Mouse (Mus musculus) midbrain, embryonic 16.5 days (tissue): ENCODE measurements around the gene Zc3h7b. TPM values are rescaled to one million over a fixed set of nuclear protein-coding genes. Genes with fewer than 3 reads are reported as not detected.

Experiments
- ATAC-seq: fragments of 200-750 bp; cut with Nextera tagmentation; 2 replicates; pipeline ENCODE4 v1.8.0; 2017; ENCODE audit warnings: moderate TSS enrichment
- H3K27ac ChIP-seq: fragments of 300-500 bp; sonication (generic); 2 replicates; pipeline ENCODE4 v1.5.1; 2014; ENCODE audit warnings: mild to moderate bottlenecking, low read length, mixed read lengths
- H3K27me3 ChIP-seq: fragments of 300-500 bp; sonication (generic); 2 replicates; pipeline ENCODE4 v1.6.1; 2014; ENCODE audit warnings: low read depth, low read length, mixed read lengths; ENCODE audit not compliant: control insufficient read depth, insufficient read depth
- H3K36me3 ChIP-seq: fragments of 300-500 bp; sonication (generic); 2 replicates; pipeline ENCODE4 v1.6.1; 2014; ENCODE audit warnings: mild to moderate bottlenecking, low read length, moderate library complexity, mixed read lengths; ENCODE audit not compliant: control insufficient read depth, insufficient read depth
- H3K4me1 ChIP-seq: fragments of 300-500 bp; sonication (generic); 2 replicates; pipeline ENCODE4 v1.6.1; 2014; ENCODE audit warnings: mild to moderate bottlenecking, low read length, mixed read lengths; ENCODE audit not compliant: control insufficient read depth, insufficient read depth
- H3K4me2 ChIP-seq: fragments of 300-500 bp; sonication (generic); 2 replicates; pipeline ENCODE4 v1.6.1; 2014; ENCODE audit warnings: mild to moderate bottlenecking, low read length, mixed read lengths
- H3K4me3 ChIP-seq: fragments of 300-500 bp; sonication (generic); 2 replicates; pipeline ENCODE4 v1.5.1; 2014; ENCODE audit warnings: low read depth, mild to moderate bottlenecking, low read length, moderate library complexity, mixed read lengths
- H3K9ac ChIP-seq: fragments of 300-500 bp; sonication (generic); 2 replicates; pipeline ENCODE4 v1.6.1; 2014; ENCODE audit warnings: low read depth, low read length, mixed read lengths
- H3K9me3 ChIP-seq: fragments of 300-500 bp; sonication (generic); replicated peaks from 2 replicates; pipeline ENCODE4 v1.6.1; 2014; ENCODE audit warnings: mild to moderate bottlenecking, low read length, mixed read lengths; ENCODE audit not compliant: control insufficient read depth, poor library complexity, severe bottlenecking
- WGBS: fragments of 180-500 bp; shearing (Covaris S2); extraction: QIAGEN DNeasy Blood & Tissue Kit; methylation state at CpG from one replicate; pipeline ENCODE4 v1.1.7; 2014; 5-methylcytosine and 5-hydroxymethylcytosine counted together
- polyA plus RNA-seq: library from polyadenylated mRNA; unstranded; fragments of >200 nt; fragmentation: Nextera tagmentation; extraction: Ambion mirVana; gene quantifications from 2 replicates; pipeline ENCODE4 v1.2.1, GENCODE M21; 2015

Gene Zc3h7b
- polyA plus RNA-seq, 1 experiment from 2014 or later = 54.2 TPM

- H3K4me2 ChIP-seq = no peak overlapping the region
- WGBS = 89% methylated on average over 20 of the region's 20 CpGs
- H3K27ac ChIP-seq = no peak overlapping the region
- H3K27me3 ChIP-seq = no peaks in the 10 kb centered on the region
- H3K9me3 ChIP-seq = no peaks in the 10 kb centered on the region
- no peak overlapping the region for H3K4me3 ChIP-seq
- peaks cover 58% of the 10 kb centered on the region for H3K36me3 ChIP-seq
- ATAC-seq = no peak
- no peak overlapping the region for H3K9ac ChIP-seq
- H3K4me1 ChIP-seq = no peaks in the 10 kb centered on the region
Measured at GRCm38 (mm10) chr15:81772431-81773120, 27.7 kb downstream of the Zc3h7b start.

- Histone ChIP-seq H3K27ac (no peak overlapping the region), H3K36me3 (peaks cover 69% of the 10 kb centered on the region), H3K4me1 (no peaks in the 10 kb centered on the region), H3K27me3 (no peaks in the 10 kb centered on the region), H3K4me2 (no peak overlapping the region), H3K9me3 (no peaks in the 10 kb centered on the region), H3K4me3 (no peak overlapping the region), H3K9ac (no peak overlapping the region)
- WGBS = 92% methylated on average over 15 of the region's 15 CpGs
- no peak for ATAC-seq
Measured at GRCm38 (mm10) chr15:81774505-81775171, 29.8 kb downstream of the Zc3h7b start.

GRCm38 (mm10) chr15:81776631-81777422 is 32.0 kb downstream of the Zc3h7b start:
- Histone ChIP-seq H3K4me1 (no peaks in the 10 kb centered on the region), H3K9me3 (no peaks in the 10 kb centered on the region), H3K4me2 (no peak overlapping the region), H3K27me3 (no peaks in the 10 kb centered on the region), H3K4me3 (no peak overlapping the region), H3K27ac (no peak overlapping the region), H3K9ac (no peak overlapping the region), H3K36me3 (peaks cover 75% of the 10 kb centered on the region)
- WGBS = 94% methylated on average over 11 of the region's 11 CpGs
- no peak for ATAC-seq

- H3K9ac ChIP-seq = no peak overlapping the region
- no peak for ATAC-seq
- no peak overlapping the region for H3K4me3 ChIP-seq
- H3K27ac ChIP-seq = no peak overlapping the region
- H3K4me1 ChIP-seq = no peaks in the 10 kb centered on the region
- no peaks in the 10 kb centered on the region for H3K9me3 ChIP-seq
- H3K4me2 ChIP-seq = no peak overlapping the region
- no peaks in the 10 kb centered on the region for H3K27me3 ChIP-seq
- H3K36me3 ChIP-seq = peaks cover 80% of the 10 kb centered on the region
- 85% methylated on average over 7 of the region's 7 CpGs for WGBS
Measured at GRCm38 (mm10) chr15:81781816-81782215, 37.0 kb downstream of the Zc3h7b start.

- no peak overlapping the region for H3K4me3 ChIP-seq
- no peak overlapping the region for H3K27ac ChIP-seq
- no peak overlapping the region for H3K4me2 ChIP-seq
- H3K9me3 ChIP-seq = no peaks in the 10 kb centered on the region
- H3K36me3 ChIP-seq = peaks cover 66% of the 10 kb centered on the region
- ATAC-seq = no peak
- H3K9ac ChIP-seq = no peak overlapping the region
- H3K4me1 ChIP-seq = no peaks in the 10 kb centered on the region
- H3K27me3 ChIP-seq = no peaks in the 10 kb centered on the region
- WGBS = 77% methylated on average over 5 of the region's 5 CpGs
Measured at GRCm38 (mm10) chr15:81784762-81785161, 39.9 kb downstream of the Zc3h7b start.

- Histone ChIP-seq H3K36me3 (peaks cover 60% of the 10 kb centered on the region), H3K4me2 (no peak overlapping the region)
- WGBS = 92% methylated on average over 8 of the region's 8 CpGs
Measured at GRCm38 (mm10) chr15:81785701-81786100, 40.8 kb downstream of the Zc3h7b start.

GRCm38 (mm10) chr15:81787525-81787924 is 42.7 kb downstream of the Zc3h7b start:
- H3K9ac ChIP-seq = no peak overlapping the region
- no peak overlapping the region for H3K4me3 ChIP-seq
- no peaks in the 10 kb centered on the region for H3K27me3 ChIP-seq
- 96% methylated on average over 13 of the region's 13 CpGs for WGBS
- H3K9me3 ChIP-seq = no peaks in the 10 kb centered on the region
- no peak overlapping the region for H3K4me2 ChIP-seq
- no peak overlapping the region for H3K27ac ChIP-seq
- H3K4me1 ChIP-seq = no peaks in the 10 kb centered on the region
- peaks cover 54% of the 10 kb centered on the region for H3K36me3 ChIP-seq
- ATAC-seq = no peak

More at GRCm38 (mm10) chr15:81785701-81786100, 40.8 kb downstream of the Zc3h7b start:
- H3K27ac ChIP-seq = no peak overlapping the region
- H3K9me3 ChIP-seq = no peaks in the 10 kb centered on the region
- ATAC-seq = no peak
- no peaks in the 10 kb centered on the region for H3K4me1 ChIP-seq
- H3K9ac ChIP-seq = no peak overlapping the region
- H3K4me3 ChIP-seq = no peak overlapping the region
- no peaks in the 10 kb centered on the region for H3K27me3 ChIP-seq

GRCm38 (mm10) chr15:81792444-81792843 is 47.6 kb downstream of the Zc3h7b start:
- Histone ChIP-seq H3K27ac (no peak overlapping the region), H3K9me3 (no peaks in the 10 kb centered on the region), H3K9ac (no peak overlapping the region), H3K36me3 (peaks cover 32% of the 10 kb centered on the region), H3K4me3 (no peak overlapping the region), H3K4me2 (no peak overlapping the region), H3K27me3 (no peaks in the 10 kb centered on the region), H3K4me1 (no peaks in the 10 kb centered on the region)
- WGBS = 96% methylated on average over 9 of the region's 9 CpGs
- no peak for ATAC-seq

- Histone ChIP-seq H3K27ac (no peak overlapping the region), H3K4me2 (no peak overlapping the region), H3K4me3 (no peak overlapping the region), H3K9me3 (no peaks in the 10 kb centered on the region), H3K9ac (no peak overlapping the region), H3K4me1 (no peaks in the 10 kb centered on the region), H3K36me3 (peaks cover 24% of the 10 kb centered on the region), H3K27me3 (no peaks in the 10 kb centered on the region)
- ATAC-seq = no peak
- WGBS = 84% methylated on average over 3 of the region's 3 CpGs
Measured at GRCm38 (mm10) chr15:81796228-81796627, 51.4 kb downstream of the Zc3h7b start.
